Mouse (Mus musculus): ENCODE data around the gene Oca2.

Gene Oca2

GRCm38 (mm10) chr7:56518581-56518980, 279.0 kb downstream of the Oca2 start:
- Histone ChIP-seq H3K9me3 (ENCODE audit: low read length) (no peaks in the 10 kb centered on the region), H3K27me3 (ENCODE audit: insufficient read depth, low read length) (peaks cover 16% of the 10 kb centered on the region), H3K36me3 (ENCODE audit: insufficient read depth, low read length) (no peaks in the 10 kb centered on the region), H3K4me3 (replicated peaks; ENCODE audit: low read length) (no peak overlapping the region), H3K4me1 (replicated peaks; ENCODE audit: low read depth, low read length) (peaks cover 21% of the 10 kb centered on the region)
- TF ChIP-seq CTCF (conservative IDR thresholded peaks at IDR 0.05; ENCODE audit: low read length) (no peak), POU5F1 (IDR thresholded peaks at IDR 0.05; ENCODE audit: borderline replicate concordance, low read length) (no peak), NANOG (IDR thresholded peaks at IDR 0.05; ENCODE audit: borderline replicate concordance, low read length) (no peak)

DNA sequence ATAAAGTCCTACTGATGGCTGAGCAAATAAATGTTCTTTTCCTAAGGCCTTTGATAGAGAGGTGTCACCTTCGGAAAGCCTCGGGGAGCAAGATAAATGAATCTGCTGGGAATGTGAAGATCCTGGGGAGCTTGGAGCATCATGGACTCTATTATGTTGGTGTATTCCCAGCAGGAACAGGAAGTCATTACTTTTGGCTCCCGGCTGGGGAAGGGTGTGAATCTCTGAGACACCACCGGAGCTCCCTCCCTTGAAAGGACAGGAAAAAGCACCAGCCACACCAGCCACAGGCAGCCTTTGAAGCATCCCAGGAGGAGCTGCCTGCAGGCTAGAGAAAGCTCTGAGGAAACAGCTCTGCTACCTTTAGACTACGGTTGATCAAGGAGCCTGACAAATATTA, 280.2 kb downstream of the Oca2 start:
- Histone ChIP-seq H3K27me3 (ENCODE audit: insufficient read depth, low read length) (peaks cover 16% of the 10 kb centered on the region), H3K4me1 (replicated peaks; ENCODE audit: low read depth, low read length) (peaks cover 21% of the 10 kb centered on the region), H3K36me3 (ENCODE audit: insufficient read depth, low read length) (no peaks in the 10 kb centered on the region), H3K4me3 (replicated peaks; ENCODE audit: low read length) (no peak overlapping the region), H3K9me3 (ENCODE audit: low read length) (no peaks in the 10 kb centered on the region)
- TF ChIP-seq POU5F1 (IDR thresholded peaks at IDR 0.05; ENCODE audit: borderline replicate concordance, low read length) (no peak), CTCF (conservative IDR thresholded peaks at IDR 0.05; ENCODE audit: low read length) (no peak), NANOG (IDR thresholded peaks at IDR 0.05; ENCODE audit: borderline replicate concordance, low read length) (peak; percentile 75)

- no peaks in the 10 kb centered on the region for H3K9me3 ChIP-seq (ENCODE audit: low read length)
- no peak overlapping the region for H3K4me3 ChIP-seq (replicated peaks; ENCODE audit: low read length)
- TF ChIP-seq POU5F1 (IDR thresholded peaks at IDR 0.05; ENCODE audit: borderline replicate concordance, low read length) (no peak), CTCF (conservative IDR thresholded peaks at IDR 0.05; ENCODE audit: low read length) (no peak), NANOG (IDR thresholded peaks at IDR 0.05; ENCODE audit: borderline replicate concordance, low read length) (no peak)
- H3K4me1 ChIP-seq (replicated peaks; ENCODE audit: low read depth, low read length) = no peaks in the 10 kb centered on the region
- H3K27me3 ChIP-seq (ENCODE audit: insufficient read depth, low read length) = peaks cover 10% of the 10 kb centered on the region
- no peaks in the 10 kb centered on the region for H3K36me3 ChIP-seq (ENCODE audit: insufficient read depth, low read length)
Observed at GRCm38 (mm10) chr7:56534856-56535255, 295.3 kb downstream of the Oca2 start.

- no peaks in the 10 kb centered on the region for H3K27me3 ChIP-seq (ENCODE audit: insufficient read depth, low read length)
- no peak for TF ChIP-seq CTCF (conservative IDR thresholded peaks at IDR 0.05; ENCODE audit: low read length)
- TF ChIP-seq NANOG (IDR thresholded peaks at IDR 0.05; ENCODE audit: borderline replicate concordance, low read length) = no peak
- no peak for TF ChIP-seq POU5F1 (IDR thresholded peaks at IDR 0.05; ENCODE audit: borderline replicate concordance, low read length)
Observed at GRCm38 (mm10) chr7:56549226-56549625, 309.7 kb downstream of the Oca2 start.

DNA sequence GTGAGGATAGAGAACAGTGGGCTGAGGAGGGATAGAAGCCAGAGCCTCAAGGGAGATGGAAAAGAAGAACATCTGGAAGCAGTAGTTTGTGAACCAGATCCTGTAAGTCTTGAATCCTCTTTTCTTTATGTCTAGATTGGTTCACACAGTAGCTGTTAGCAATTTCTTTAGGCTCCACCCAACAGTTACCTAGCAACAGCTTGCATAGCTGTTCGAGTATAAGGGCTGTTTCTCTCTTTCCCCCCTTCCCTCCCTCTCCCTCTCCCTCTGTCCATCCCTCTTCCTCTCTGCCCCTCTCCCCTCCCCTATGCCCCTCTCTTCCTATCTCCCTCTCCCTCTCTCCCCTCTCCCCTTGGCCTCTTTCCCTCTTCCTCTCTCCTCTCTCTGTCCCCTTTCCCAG, 312.2 kb downstream of the Oca2 start:
- Histone ChIP-seq H3K27me3 (ENCODE audit: insufficient read depth, low read length) (no peaks in the 10 kb centered on the region), H3K4me3 (replicated peaks; ENCODE audit: low read length) (no peak overlapping the region), H3K9me3 (ENCODE audit: low read length) (no peaks in the 10 kb centered on the region), H3K36me3 (ENCODE audit: insufficient read depth, low read length) (no peaks in the 10 kb centered on the region), H3K4me1 (replicated peaks; ENCODE audit: low read depth, low read length) (no peaks in the 10 kb centered on the region)
- TF ChIP-seq POU5F1 (IDR thresholded peaks at IDR 0.05; ENCODE audit: borderline replicate concordance, low read length) = no peak
- no peak for TF ChIP-seq NANOG (IDR thresholded peaks at IDR 0.05; ENCODE audit: borderline replicate concordance, low read length)
- no peak for TF ChIP-seq CTCF (conservative IDR thresholded peaks at IDR 0.05; ENCODE audit: low read length)

More at GRCm38 (mm10) chr7:56549226-56549625, 309.7 kb downstream of the Oca2 start:
- Histone ChIP-seq H3K9me3 (ENCODE audit: low read length) (no peaks in the 10 kb centered on the region), H3K36me3 (ENCODE audit: insufficient read depth, low read length) (no peaks in the 10 kb centered on the region), H3K4me1 (replicated peaks; ENCODE audit: low read depth, low read length) (no peaks in the 10 kb centered on the region), H3K4me3 (replicated peaks; ENCODE audit: low read length) (no peak overlapping the region)

Measured in E14TG2a.4 (cell line).